15 mouse cellular contexts compared by ENCODE assay signal in genomic region chr6:52167736-52168161, GRCm38 (mm10). TPM values are rescaled to one million over a fixed set of nuclear protein-coding genes. Genes with fewer than 3 reads are reported as not detected.
DNase-seq lines count a peak whose midpoint lies in the region; ATAC-seq and TF ChIP-seq lines count a peak whose summit lies in the region.
"Had no signal": no experiment of that assay in that cellular context is flagged by ENCODE, and none has a peak within 500 bp of the region (broad histone marks: within the 10 kb centered on the region; RNA-seq: fewer than 3 reads in every experiment).

No protein-coding gene starts in this region.

- peak overlapping the region; percentile 58 for H3K4me3 ChIP-seq in heart, embryonic 10.5 days
- H3K4me3 ChIP-seq in lung, embryonic 16.5 days (ENCODE audit: low read length), result peak overlapping the region; percentile 37
- peak overlapping the region; percentile 57 for H3K4me3 ChIP-seq in hindbrain, embryonic 16.5 days (ENCODE audit: low read length)
- peak overlapping the region; percentile 10; the same call in 1 of the 2 replicates for H3K4me3 ChIP-seq in small intestine, adult 2 months (ENCODE audit: low read depth, low read length)
- H3K4me3 ChIP-seq: embryonic facial prominence, embryonic 13.5 days had no signal

- H3K9me3 ChIP-seq in heart, embryonic 10.5 days, result no peaks in the 10 kb centered on the region
- no peaks in the 10 kb centered on the region for H3K9me3 ChIP-seq in lung, embryonic 16.5 days (ENCODE audit: control insufficient read depth, low read length)
- H3K9me3 ChIP-seq in hindbrain, embryonic 16.5 days (ENCODE audit: control insufficient read depth, low read length), result no peaks in the 10 kb centered on the region
- H3K9me3 ChIP-seq: embryonic facial prominence, embryonic 13.5 days had no signal

- intact Hi-C loops in heart, postnatal 10 days (cut with DNase I), result no loop called here

- peak overlapping the region; percentile 96 for H3K4me2 ChIP-seq in lung, embryonic 16.5 days (ENCODE audit: low read depth, low read length)
- H3K4me2 ChIP-seq in hindbrain, embryonic 16.5 days (ENCODE audit: low read length), result peak overlapping the region; percentile 80
- H3K4me2 ChIP-seq: embryonic facial prominence, embryonic 13.5 days had no signal

- peak overlapping the region; percentile 76 for H3K27ac ChIP-seq in heart, embryonic 10.5 days
- H3K27ac ChIP-seq in lung, embryonic 16.5 days (ENCODE audit: low read length), result peak overlapping the region; percentile 96
- peak overlapping the region; percentile 97 for H3K27ac ChIP-seq in hindbrain, embryonic 16.5 days (ENCODE audit: low read depth, low read length)
- H3K27ac ChIP-seq in small intestine, adult 2 months (ENCODE audit: insufficient read depth, low read depth, low read length), result peak overlapping the region; percentile 6
- H3K27ac ChIP-seq: embryonic facial prominence, embryonic 13.5 days had no signal

- no peak for ATAC-seq in lung, embryonic 16.5 days (ENCODE audit: low read depth)
- no peak for ATAC-seq in hindbrain, embryonic 16.5 days
- ATAC-seq: CD4-positive, CD25-positive, alpha-beta regulatory T cell, adult 4 months; midbrain, embryonic 16.5 days had no signal

- TF ChIP-seq CTCF in small intestine, adult 2 months (IDR thresholded peaks at IDR 0.05; ENCODE audit: extremely low read depth, insufficient read length, insufficient replicate concordance, low read depth, low read length), result no peak

- 7% methylated on average over 14 of the region's 14 CpGs for WGBS in heart, embryonic 10.5 days
- 15% methylated on average over 14 of the region's 14 CpGs for WGBS in lung, embryonic 16.5 days
- 5% methylated on average over 14 of the region's 14 CpGs for whole genome bisulfite sequencing in hindbrain, embryonic 16.5 days
- WGBS in small intestine, adult 2 months, result 78% methylated on average over 14 of the region's 14 CpGs

- H3K36me3 ChIP-seq in heart, embryonic 10.5 days, result no peaks in the 10 kb centered on the region
- H3K36me3 ChIP-seq in lung, embryonic 16.5 days (ENCODE audit: control insufficient read depth, insufficient read depth, low read length), result no peaks in the 10 kb centered on the region
- H3K36me3 ChIP-seq in hindbrain, embryonic 16.5 days (ENCODE audit: control insufficient read depth, insufficient read depth, low read length), result no peaks in the 10 kb centered on the region
- no peaks in the 10 kb centered on the region for H3K36me3 ChIP-seq in small intestine, adult 2 months (ENCODE audit: control insufficient read depth, insufficient read depth, low read length)
- H3K36me3 ChIP-seq: embryonic facial prominence, embryonic 13.5 days had no signal

- TF ChIP-seq POLR2A in small intestine, adult 2 months (IDR thresholded peaks at IDR 0.05; ENCODE audit: low read depth, low read length), result no peak

- H3K4me1 ChIP-seq in heart, embryonic 10.5 days, result peaks cover 52% of the 10 kb centered on the region
- H3K4me1 ChIP-seq in lung, embryonic 16.5 days (replicated peaks; ENCODE audit: control insufficient read depth, insufficient read depth, low read length), result peaks cover 25% of the 10 kb centered on the region
- H3K4me1 ChIP-seq in hindbrain, embryonic 16.5 days (ENCODE audit: control insufficient read depth, insufficient read depth, low read depth, low read length), result peaks cover 8% of the 10 kb centered on the region
- H3K4me1 ChIP-seq in small intestine, adult 2 months (ENCODE audit: control insufficient read depth, insufficient read depth, insufficient read length, low read length), result peaks cover 10% of the 10 kb centered on the region; the same call in 1 of the 2 replicates

- peak overlapping the region; percentile 80 for H3K9ac ChIP-seq in lung, embryonic 16.5 days (ENCODE audit: low read length)
- peak overlapping the region; percentile 53 for H3K9ac ChIP-seq in hindbrain, embryonic 16.5 days (ENCODE audit: low read depth, low read length)
- H3K9ac ChIP-seq: embryonic facial prominence, embryonic 13.5 days had no signal

- no peak for DNase-seq in heart, embryonic 10.5 days (ENCODE audit: low spot score)
- DNase-seq in heart, postnatal 10 days, result no peak
- no peak for DNase-seq in lung, postnatal 14 days
- DNase-seq in T-cell, adult 2 months (ENCODE audit: low spot score), result no peak
- DNase-seq in spleen, postnatal 36 days (ENCODE audit: low spot score in 2 of 2), result no peak
- DNase-seq: kidney, adult 2 months; right cerebral cortex, adult 18-20 months; thymus, postnatal 14 days had no signal

- peaks cover 98% of the 10 kb centered on the region for H3K27me3 ChIP-seq in heart, embryonic 10.5 days (ENCODE audit: insufficient read depth, poor library complexity, severe bottlenecking)
- H3K27me3 ChIP-seq in lung, embryonic 16.5 days (ENCODE audit: control insufficient read depth, insufficient read depth, low read depth, low read length), result peaks cover 38% of the 10 kb centered on the region
- peaks cover 10% of the 10 kb centered on the region for H3K27me3 ChIP-seq in hindbrain, embryonic 16.5 days (replicated peaks; ENCODE audit: control insufficient read depth, insufficient read depth, low read length)
- peaks cover 32% of the 10 kb centered on the region for H3K27me3 ChIP-seq in small intestine, adult 2 months (ENCODE audit: control insufficient read depth, insufficient read depth, low read length)

RNA-seq across cellular contexts. Expression of gene Hoxa2, which starts 3.1 kb away (rescaled TPM):
- polyA plus RNA-seq in heart, embryonic 10.5 days (2016; fragmentation: Nextera tagmentation; extraction: Ambion mirVana), result 4.3 and 10.3 TPM in 2 replicates
- 1 to 10 TPM in 1 of 2 experiments, under 1 TPM in 1; 0.98 to 1.0 TPM for total RNA-seq in heart, postnatal 10 days (2021)
- polyA plus RNA-seq in lung, embryonic 16.5 days (2015; fragmentation: Nextera tagmentation; extraction: Ambion mirVana), result 9.5 and 10.2 TPM in 2 replicates
- 20.3 and 22.5 TPM in 2 replicates for polyA plus RNA-seq in hindbrain, embryonic 16.5 days (2015; fragmentation: Nextera tagmentation; extraction: Ambion mirVana)
- polyA plus RNA-seq in small intestine, adult 2 months (2012; rRNA removed), result 0.83 and 1.0 TPM in 2 replicates
- total RNA-seq: left cerebral cortex, postnatal 25 days had no signal
- polyA plus RNA-seq: CD4-positive, CD25-positive, alpha-beta regulatory T cell, adult 4 months had no signal

RNA-seq across cellular contexts. Expression of gene 5730596B20Rik, which starts 9.5 kb away (rescaled TPM):
- polyA plus RNA-seq in heart, embryonic 10.5 days (2016; fragmentation: Nextera tagmentation; extraction: Ambion mirVana), result 0.07 and 1.5 TPM in 2 replicates
- total RNA-seq in heart, postnatal 10 days (2021), result under 1 TPM; 0.10 to 0.17 TPM
- 2.4 and 2.5 TPM in 2 replicates for polyA plus RNA-seq in lung, embryonic 16.5 days (2015; fragmentation: Nextera tagmentation; extraction: Ambion mirVana)
- 3.4 and 3.6 TPM in 2 replicates for polyA plus RNA-seq in hindbrain, embryonic 16.5 days (2015; fragmentation: Nextera tagmentation; extraction: Ambion mirVana)
- 0.10 TPM in 1 of 2 replicates, not detected in the other for polyA plus RNA-seq in small intestine, adult 2 months (2012; rRNA removed)
- total RNA-seq: left cerebral cortex, postnatal 25 days had no signal
- polyA plus RNA-seq: CD4-positive, CD25-positive, alpha-beta regulatory T cell, adult 4 months; midbrain, embryonic 16.5 days had no signal

RNA-seq across cellular contexts. Expression of gene Hoxa1, which starts 9.6 kb away (rescaled TPM):
- 1.00 and 4.1 TPM in 2 replicates for polyA plus RNA-seq in heart, embryonic 10.5 days (2016; fragmentation: Nextera tagmentation; extraction: Ambion mirVana)
- total RNA-seq in heart, postnatal 10 days (2021), result under 1 TPM; 0.22 to 0.30 TPM
- polyA plus RNA-seq in lung, embryonic 16.5 days (2015; fragmentation: Nextera tagmentation; extraction: Ambion mirVana), result 1.4 and 1.6 TPM in 2 replicates
- 1.8 and 2.0 TPM in 2 replicates for polyA plus RNA-seq in hindbrain, embryonic 16.5 days (2015; fragmentation: Nextera tagmentation; extraction: Ambion mirVana)
- 0.11 and 0.28 TPM in 2 replicates for polyA plus RNA-seq in small intestine, adult 2 months (2012; rRNA removed)
- total RNA-seq: left cerebral cortex, postnatal 25 days had no signal
- polyA plus RNA-seq: CD4-positive, CD25-positive, alpha-beta regulatory T cell, adult 4 months; midbrain, embryonic 16.5 days had no signal

RNA-seq across cellular contexts. Expression of gene Hoxa4, which starts 23.8 kb away (rescaled TPM):
- polyA plus RNA-seq in heart, embryonic 10.5 days (2016; fragmentation: Nextera tagmentation; extraction: Ambion mirVana), result 0.17 and 1.4 TPM in 2 replicates
- total RNA-seq in heart, postnatal 10 days (2021), result 1 to 10 TPM in 1 of 2 experiments, under 1 TPM in 1; 0.69 to 1.3 TPM
- polyA plus RNA-seq in lung, embryonic 16.5 days (2015; fragmentation: Nextera tagmentation; extraction: Ambion mirVana), result 2.4 and 2.7 TPM in 2 replicates
- 5.6 and 8.8 TPM in 2 replicates for polyA plus RNA-seq in hindbrain, embryonic 16.5 days (2015; fragmentation: Nextera tagmentation; extraction: Ambion mirVana)
- polyA plus RNA-seq in small intestine, adult 2 months (2012; rRNA removed), result 2.3 and 2.4 TPM in 2 replicates
- total RNA-seq: left cerebral cortex, postnatal 25 days had no signal
- polyA plus RNA-seq: CD4-positive, CD25-positive, alpha-beta regulatory T cell, adult 4 months; midbrain, embryonic 16.5 days had no signal

RNA-seq across cellular contexts. Expression of gene Hoxa5, which starts 36.6 kb away (rescaled TPM):
- 0.58 and 6.0 TPM in 2 replicates for polyA plus RNA-seq in heart, embryonic 10.5 days (2016; fragmentation: Nextera tagmentation; extraction: Ambion mirVana)
- 1 to 10 TPM; 1.2 to 1.6 TPM for total RNA-seq in heart, postnatal 10 days (2021)
- polyA plus RNA-seq in lung, embryonic 16.5 days (2015; fragmentation: Nextera tagmentation; extraction: Ambion mirVana), result 32.3 and 36.3 TPM in 2 replicates
- polyA plus RNA-seq in hindbrain, embryonic 16.5 days (2015; fragmentation: Nextera tagmentation; extraction: Ambion mirVana), result 85.9 and 106 TPM in 2 replicates
- 3.5 and 4.7 TPM in 2 replicates for polyA plus RNA-seq in small intestine, adult 2 months (2012; rRNA removed)
- total RNA-seq: left cerebral cortex, postnatal 25 days had no signal
- polyA plus RNA-seq: CD4-positive, CD25-positive, alpha-beta regulatory T cell, adult 4 months; midbrain, embryonic 16.5 days had no signal

Comparison
In these comparisons a context has a peak if more than half of its experiments do, and no peak if none do; other contexts are left out.
1. H3K27ac ChIP-seq: peak in every context shown above with its lines; median percentile 97 in hindbrain, embryonic 16.5 days; 96 in lung, embryonic 16.5 days; 76 in heart, embryonic 10.5 days; 6 in small intestine, adult 2 months.